Mouse (Mus musculus): Measurements from ENCODE around the gene Kbtbd7.
"Not testable (repeated sequence)": the region's sequence is repeated elsewhere in the genome, so short reads cannot be mapped to it uniquely, and the experiment has no call there.

Kbtbd7 gene

DNA sequence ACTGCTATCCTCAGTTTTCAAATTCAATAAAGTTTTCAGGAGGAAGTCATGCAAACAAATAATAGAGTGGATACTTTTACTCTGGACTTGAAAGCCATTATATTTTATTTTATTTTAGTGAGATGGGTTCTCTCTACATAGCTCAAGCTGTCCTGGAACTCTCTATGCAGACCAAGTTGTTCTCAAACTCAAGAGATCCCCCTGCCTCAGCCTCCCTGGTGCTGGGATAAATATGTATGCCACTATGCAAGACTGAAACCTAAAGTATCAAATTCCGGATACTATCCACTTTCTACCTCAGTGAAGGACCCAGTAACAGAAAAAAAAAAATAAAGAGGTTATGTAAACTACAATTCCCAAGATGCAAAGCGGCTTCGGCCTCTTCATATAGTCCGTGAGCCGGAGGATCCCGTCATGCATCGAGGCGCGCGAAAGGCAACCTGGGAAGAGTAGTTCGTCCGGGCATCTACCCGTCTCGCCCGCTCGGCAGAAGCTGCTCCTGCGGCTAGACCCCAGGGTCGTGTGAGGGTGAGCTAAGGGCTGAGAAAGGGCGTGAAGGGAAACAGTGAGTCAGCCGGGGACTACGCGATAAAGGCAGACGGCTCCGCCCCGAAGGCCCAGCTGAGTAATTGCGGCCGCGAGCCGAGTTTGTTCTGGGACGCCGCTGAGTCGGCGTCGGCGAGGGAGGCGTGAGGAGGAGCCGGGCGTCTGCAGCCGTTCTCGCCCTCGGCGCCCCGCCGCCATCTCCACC is at the start of gene Kbtbd7:
TSS of gene Kbtbd7 (plus strand) at position 533 of the 751 bp plus-strand sequence.
- peak; percentile 97 for DNase-seq (ENCODE audit: low spot score)

GRCm38 (mm10) chr14:79377041-79377440 is 49.3 kb upstream of the Kbtbd7 start:
- DNase-seq (ENCODE audit: low spot score): no peak

GRCm38 (mm10) chr14:79383120-79383519 is 43.2 kb upstream of the Kbtbd7 start:
- no peak for DNase-seq (ENCODE audit: low spot score)

DNA sequence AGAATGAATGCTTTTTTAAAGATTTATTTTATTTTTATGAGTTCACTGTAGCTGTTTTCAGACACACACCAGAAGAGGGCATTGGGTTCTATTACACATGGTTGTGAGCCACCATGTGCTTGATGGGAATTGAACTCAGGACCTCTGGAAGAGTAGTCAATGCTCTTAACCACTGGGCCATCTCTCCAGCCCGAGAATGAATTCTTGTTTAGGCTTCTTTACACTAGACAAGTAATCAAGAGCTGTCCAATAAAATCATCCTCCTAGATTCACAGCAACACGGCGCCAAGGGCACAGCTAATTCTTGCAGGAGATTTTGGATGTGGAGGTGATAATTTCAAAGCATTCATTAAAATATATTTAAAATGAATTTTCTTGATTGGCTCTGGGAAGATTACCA is 38.0 kb upstream of the Kbtbd7 start:
- no peak for DNase-seq (ENCODE audit: low spot score)

DNA sequence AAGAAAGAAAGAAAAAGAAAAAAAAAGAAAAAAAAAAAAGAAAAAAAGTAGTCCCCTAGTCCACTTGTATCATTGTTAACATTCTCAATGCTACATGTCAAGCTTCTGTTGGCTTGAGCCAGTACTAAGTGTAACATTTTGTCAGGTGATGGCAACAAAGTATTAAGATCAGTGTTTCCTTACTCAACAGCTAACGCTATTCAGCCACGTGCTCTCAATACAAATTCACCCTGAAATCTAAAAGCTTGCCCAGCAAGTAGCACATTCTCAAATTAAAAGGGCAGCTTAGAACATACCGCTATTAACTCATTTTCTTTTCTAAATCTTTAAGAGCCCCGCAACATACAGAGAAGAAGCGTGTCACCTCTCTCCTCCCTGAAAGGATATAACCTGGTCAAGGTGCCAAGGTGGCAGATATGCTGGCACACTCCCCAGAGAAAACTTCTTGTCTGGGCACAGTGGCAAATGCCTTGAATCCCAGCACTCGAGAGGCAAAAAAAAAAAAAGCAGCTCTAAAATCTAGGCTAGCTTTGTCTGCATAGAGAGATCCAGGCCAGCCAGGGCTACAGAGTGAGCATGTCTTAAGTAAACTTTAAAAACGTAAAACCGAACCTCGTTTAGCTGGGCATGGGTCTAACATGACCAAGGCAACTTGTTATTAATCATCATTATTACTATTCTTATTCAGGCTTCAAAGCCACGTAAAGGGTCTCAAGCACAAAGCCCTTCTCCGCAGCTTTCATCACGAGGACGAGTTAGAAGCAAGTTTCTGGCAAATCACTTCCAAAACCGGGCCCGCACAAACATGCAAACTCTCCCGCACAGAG is 36.7 kb upstream of the Kbtbd7 start:
- DNase-seq (ENCODE audit: low spot score): no peak

DNA sequence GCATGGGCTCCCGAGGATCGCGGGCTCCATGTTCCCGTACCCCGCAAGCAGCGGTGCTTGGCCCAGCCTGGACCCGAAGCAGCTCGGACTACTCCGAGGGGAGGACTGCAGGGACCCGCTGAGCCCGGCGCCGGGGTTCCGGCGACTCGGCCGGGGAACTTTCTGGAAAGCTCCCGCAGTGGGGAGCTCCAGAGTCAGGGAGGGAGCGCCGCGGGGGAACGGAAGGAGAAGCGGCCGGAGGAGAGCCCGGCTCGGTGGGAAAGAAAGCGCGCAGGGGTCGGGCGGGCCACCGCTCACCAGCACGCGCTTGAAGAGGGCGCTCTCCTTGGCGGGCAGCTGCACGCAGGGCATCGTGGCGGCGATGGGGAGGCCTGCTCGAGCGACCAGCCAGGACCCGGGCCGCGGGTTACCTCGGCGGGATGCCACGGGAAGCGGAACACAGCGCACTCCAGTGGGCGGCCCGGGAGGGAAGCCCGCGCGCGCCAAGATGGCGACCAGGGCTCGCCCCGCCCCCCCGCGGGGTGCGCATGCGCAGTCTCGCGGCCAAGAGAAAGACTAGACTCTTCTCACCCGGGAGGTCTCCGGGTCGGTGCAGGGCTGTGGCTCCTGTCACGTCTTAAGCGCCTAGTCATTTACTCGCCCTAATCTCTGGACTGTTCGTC is 35.9 kb upstream of the Kbtbd7 start, which contains the start of gene Naa16:
TSS of gene Naa16 (minus strand) at position 514 of the 662 bp plus-strand sequence.
- peak; percentile 92 for DNase-seq (ENCODE audit: low spot score)

GRCm38 (mm10) chr14:79393289-79393688 is 33.0 kb upstream of the Kbtbd7 start:
- DNase-seq (ENCODE audit: low spot score): peak; percentile 19

GRCm38 (mm10) chr14:79394564-79394963 is 31.7 kb upstream of the Kbtbd7 start:
- DNase-seq (ENCODE audit: low spot score): peak; percentile 53

DNA sequence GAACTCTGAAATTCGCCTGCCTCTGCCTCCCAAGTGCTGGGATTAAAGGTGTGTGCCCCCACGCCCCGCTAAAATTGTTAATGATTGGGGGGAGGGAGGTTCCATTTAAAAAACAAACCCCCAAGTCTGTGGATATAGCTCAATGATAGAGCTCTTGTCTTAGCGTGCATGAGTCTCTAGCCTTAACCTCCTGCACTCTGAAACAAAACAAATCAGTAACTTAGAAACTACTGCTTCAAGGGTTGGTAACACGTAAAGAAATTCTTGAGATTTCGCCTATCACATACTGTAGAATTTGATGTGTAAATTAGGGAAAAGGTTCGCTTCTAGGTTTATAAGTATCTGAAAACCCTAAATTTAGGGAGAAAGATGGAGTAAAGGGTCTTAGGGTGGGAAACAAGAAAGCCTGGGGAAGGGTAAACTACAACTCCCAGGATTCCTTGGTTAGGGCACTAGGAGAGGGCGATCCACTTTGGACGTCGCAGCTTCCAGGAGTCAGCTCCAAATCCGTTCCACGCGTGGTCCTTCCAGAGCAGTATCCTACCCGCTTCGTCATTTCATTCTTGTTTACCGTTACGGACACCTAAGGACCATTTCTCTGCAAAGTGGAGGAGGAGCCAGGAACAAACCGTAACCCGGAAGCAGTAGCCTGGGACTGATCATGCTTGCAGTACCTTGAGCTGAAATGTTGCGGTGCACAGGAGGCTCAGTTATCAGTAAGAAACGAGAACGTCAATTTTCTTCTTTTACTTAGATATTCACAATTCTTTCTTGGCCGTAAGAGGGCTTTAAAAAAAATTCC is 28.8 kb upstream of the Kbtbd7 start, which contains the start of gene Mtrf1:
TSS of gene Mtrf1 (plus strand) at position 452 of the 802 bp plus-strand sequence.
- peak; percentile 73 for DNase-seq (ENCODE audit: low spot score)

DNA sequence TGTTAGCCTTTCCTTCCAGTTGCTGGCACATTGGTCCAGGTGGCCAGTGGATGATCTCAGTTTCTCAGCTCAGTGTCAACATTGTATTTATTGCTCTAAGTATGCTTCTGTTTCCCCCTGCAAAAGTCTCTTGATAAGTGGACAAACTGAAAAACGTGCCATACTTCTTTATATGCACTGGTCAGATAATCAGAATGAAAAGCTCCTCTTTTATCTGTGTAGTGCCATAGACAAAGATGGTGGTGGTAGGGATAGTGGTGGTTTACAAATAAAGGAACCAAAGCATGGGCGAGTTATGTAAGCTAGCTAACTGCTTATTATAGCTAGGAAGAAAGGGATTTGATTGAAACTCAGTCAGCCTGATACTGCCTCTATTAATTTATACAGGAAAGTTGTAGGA is 18.7 kb upstream of the Kbtbd7 start:
- no peak for DNase-seq (ENCODE audit: low spot score)

DNA sequence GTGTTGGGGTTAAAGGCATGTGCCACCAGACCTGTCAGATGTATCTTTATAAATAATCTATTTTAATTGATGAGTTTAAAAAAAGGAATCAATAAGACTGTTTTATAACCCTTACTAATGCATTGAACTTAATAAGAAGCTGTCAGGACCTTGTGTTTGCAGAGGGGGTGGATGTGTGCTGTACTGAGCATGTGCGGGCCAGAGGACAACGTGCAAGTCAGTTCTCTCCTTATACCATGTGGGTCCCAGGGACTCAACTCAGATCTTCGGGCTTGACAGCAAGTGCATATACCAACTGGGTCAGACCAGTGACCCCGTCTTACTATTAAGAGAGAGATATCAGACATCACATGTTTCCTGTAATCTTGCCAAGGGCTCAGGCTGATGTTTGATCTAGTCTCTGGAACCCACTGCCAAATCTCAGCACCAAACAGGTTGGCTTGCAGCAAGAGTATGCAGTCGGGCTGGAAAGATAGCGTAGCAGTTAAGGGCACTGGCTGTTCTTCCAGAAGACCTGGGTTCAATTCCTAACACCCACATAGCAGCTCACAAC is 17.0 kb upstream of the Kbtbd7 start:
- no peak for DNase-seq (ENCODE audit: low spot score)

DNA sequence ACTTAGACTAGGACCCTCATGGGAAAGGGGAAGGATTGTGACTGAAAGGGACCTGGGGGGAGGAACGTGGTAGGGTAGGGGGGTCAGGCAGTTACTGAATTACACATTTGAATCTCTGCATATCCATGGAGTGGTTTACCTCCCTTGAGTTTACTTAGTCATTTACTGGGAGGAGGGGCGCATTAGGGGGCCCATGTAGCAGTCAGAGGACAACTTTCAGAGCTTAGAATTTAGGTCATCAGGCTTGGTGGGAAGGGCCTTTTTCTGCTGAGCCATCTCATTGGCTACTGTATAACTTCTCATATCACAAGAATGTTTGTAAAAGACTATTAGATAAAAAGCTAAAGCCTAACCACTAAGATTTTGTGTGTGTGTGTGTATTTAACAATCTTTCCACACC is 15.6 kb upstream of the Kbtbd7 start:
- DNase-seq (ENCODE audit: low spot score): no peak

GRCm38 (mm10) chr14:79413121-79413520 is 13.2 kb upstream of the Kbtbd7 start:
- no peak for DNase-seq (ENCODE audit: low spot score)

DNA sequence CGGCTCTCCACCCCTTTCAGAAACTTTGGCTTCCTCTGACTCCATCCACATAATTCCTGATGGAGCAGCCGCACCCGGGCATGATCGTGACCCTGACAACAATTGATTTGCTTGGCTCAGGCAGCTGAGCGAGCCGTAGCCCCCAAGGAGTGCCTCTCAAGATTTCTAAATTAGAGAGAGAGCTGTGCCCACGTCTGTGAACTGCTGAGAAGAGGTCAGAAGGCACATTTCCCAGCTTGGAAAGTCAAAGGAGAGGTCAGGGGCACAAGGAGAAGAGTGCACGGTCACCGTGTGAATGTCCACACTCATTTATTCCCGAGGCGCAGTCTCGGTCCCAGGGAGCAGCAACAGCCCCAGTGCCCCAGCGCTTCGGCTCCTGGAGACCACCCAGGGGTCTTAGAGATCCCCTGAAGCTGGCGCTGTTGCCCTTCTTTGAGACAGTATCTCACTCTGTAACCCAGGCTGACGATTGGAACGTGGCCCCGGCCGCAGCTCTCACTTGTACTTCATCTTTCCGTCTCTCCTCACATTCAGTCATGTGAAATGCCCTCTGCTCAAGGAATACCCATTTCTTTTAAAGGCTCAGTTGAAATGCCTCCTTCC is 6.1 kb upstream of the Kbtbd7 start:
- DNase-seq (ENCODE audit: low spot score): no peak

DNA sequence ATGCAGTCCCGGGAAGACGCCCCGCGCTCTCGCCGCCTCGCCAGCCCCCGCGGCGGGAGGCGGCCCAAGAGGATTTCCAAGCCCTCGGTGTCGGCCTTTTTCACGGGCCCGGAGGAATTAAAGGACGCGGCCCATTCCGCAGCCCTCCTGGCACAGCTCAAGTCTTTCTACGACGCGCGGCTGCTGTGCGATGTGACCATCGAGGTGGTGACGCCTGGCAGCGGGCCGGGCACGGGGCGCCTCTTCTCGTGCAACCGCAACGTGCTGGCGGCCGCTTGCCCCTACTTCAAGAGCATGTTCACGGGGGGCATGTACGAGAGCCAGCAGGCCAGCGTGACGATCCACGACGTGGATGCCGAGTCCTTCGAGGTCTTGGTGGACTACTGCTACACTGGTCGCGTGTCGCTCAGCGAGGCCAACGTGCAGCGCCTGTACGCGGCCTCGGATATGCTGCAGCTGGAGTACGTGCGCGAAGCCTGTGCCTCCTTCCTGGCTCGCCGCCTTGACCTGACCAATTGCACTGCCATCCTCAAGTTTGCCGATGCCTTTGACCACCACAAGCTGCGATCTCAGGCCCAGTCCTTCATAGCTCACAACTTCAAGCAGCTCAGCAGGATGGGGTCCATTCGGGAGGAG is 537 bp downstream of the Kbtbd7 start:
- not testable (repeated sequence) for DNase-seq (ENCODE audit: low spot score)

- DNase-seq (ENCODE audit: low spot score): no peak
Observed at GRCm38 (mm10) chr14:79434068-79434467, 7.8 kb downstream of the Kbtbd7 start.

DNA sequence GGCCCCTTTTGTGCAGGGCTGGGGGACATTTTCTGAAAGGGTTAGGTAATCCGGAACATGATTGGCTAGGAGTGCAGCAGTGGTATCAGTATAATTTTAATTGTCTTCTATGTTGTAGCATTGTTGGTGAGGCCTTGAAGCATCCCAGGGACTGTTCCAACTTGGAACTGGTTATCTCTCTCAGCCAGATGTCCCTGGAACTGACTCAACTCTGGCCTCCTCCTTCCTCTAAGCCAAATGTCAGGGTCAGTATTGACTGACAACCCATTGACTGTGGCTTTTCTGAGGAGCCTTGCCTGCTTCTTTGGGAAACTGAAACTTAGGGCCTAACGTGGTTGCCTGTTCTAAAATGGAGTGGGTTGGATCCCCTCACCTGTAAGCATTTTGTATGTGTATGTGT is 14.3 kb downstream of the Kbtbd7 start:
- DNase-seq (ENCODE audit: low spot score): no peak

DNA sequence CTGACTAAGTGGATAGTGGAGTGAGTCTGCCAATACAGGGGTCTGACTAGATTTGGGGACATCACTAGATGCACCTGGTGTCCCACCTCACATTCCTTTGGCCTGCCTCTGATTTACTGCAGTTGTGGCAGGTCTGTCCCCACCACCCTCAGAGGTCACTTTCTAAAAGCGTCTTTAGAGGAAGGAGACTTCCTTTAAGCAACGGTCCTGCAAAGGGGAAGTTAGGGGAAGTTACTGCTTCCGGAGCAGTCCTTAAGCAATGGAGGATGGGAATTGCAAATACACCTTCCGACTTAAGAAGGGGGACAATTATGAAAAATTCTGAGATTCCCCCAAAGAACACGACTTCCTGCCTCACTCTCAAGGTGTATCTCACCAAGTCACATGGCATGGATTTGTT is 15.1 kb downstream of the Kbtbd7 start:
- no peak for DNase-seq (ENCODE audit: low spot score)

- DNase-seq (ENCODE audit: low spot score): no peak
Observed at GRCm38 (mm10) chr14:79444601-79445000, 18.3 kb downstream of the Kbtbd7 start.

DNA sequence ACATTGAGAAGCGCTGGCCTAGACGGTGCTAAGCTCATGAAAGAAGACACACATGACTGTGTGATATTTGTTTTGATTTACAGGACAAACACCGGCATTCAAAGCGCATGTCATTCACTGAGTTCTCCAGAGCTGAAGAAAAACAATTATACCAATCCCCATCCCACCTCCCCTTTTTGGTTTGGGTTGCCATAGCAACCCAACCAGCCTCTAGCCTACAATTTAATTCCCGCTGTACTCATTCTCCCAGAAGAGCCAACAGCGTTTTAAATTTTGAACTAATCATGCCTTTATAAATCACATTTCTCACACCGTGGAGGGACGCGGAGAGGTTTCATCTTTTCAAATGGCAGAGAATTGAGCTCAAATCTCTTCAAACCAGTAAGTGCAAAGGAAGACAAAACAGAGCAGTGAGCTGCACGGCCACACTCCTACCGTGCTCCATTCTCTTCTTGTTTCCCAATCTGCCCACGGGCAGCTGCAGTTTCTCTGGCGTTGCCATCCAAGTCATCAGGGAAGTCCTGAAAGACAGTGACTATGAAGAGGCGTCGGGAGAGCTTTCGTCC is 18.8 kb downstream of the Kbtbd7 start:
- DNase-seq (ENCODE audit: low spot score): no peak
